In genomic region chr11:68339331-68339730, GRCm38 (mm10) we compare ENCODE assay signal across 18 mouse cellular contexts.
"Had no signal": no experiment of that assay in that cellular context is flagged by ENCODE, and none has a peak within 500 bp of the region (broad histone marks: within the 10 kb centered on the region; RNA-seq: fewer than 3 reads in every experiment).

No protein-coding gene starts in this region.

- DNase-seq: lung, adult 18-20 months; lung, embryonic 14.5 days; lung, postnatal 10 days; lung, postnatal 4 days; midbrain, embryonic 14.5 days; retina, postnatal 1 day; right cerebral cortex, adult 18-20 months; right cerebral cortex, postnatal 25 days; right cerebral cortex, postnatal 4 days; spleen, adult 18-20 months; thymus, adult 18-20 months; thymus, postnatal 14 days; thymus, postnatal 36 days had no signal

- H3K4me3 ChIP-seq: midbrain, embryonic 10.5 days; midbrain, embryonic 12.5 days; myocyte; neural tube, embryonic 13.5 days; neural tube, embryonic 15.5 days had no signal

- H3K27ac ChIP-seq: midbrain, embryonic 10.5 days; midbrain, embryonic 12.5 days; neural tube, embryonic 13.5 days; neural tube, embryonic 15.5 days had no signal
